Mouse (Mus musculus) adrenal gland, adult 8-10 months (tissue): ENCODE measurements around the gene Olfr1129. TPM values are rescaled to one million over a fixed set of nuclear protein-coding genes. Genes with fewer than 3 reads are reported as not detected.
"Not testable (repeated sequence)": the region's sequence is repeated elsewhere in the genome, so short reads cannot be mapped to it uniquely, and the experiment has no call there.

Experiments
- DNase-seq: peaks from one replicate; pipeline ENCODE4 v3.0.0; 2022
- total RNA-seq, 4 experiments: library from RNA; stranded (reverse); gene quantifications; 2 replicates each; pipeline ENCODE4 v1.2.4; 2022

Olfr1129 gene
- not detected for total RNA-seq

- not testable (repeated sequence) for DNase-seq
Observed at GRCm38 (mm10) chr2:87573602-87574001, at the start of gene Olfr1129. TSS of gene Olfr1129 (plus strand) at chr2:87573902.

- DNase-seq, result not testable (repeated sequence)
Observed at GRCm38 (mm10) chr2:87525899-87526616, 47.6 kb upstream of the Olfr1129 start.

- no peak for DNase-seq
Observed at GRCm38 (mm10) chr2:87531496-87531895, 42.2 kb upstream of the Olfr1129 start, which contains the start of gene Olfr153. TSS of gene Olfr153 (plus strand) at chr2:87531796.

GRCm38 (mm10) chr2:87534826-87535225 lies 38.9 kb upstream of the Olfr1129 start:
- DNase-seq, result no peak

GRCm38 (mm10) chr2:87545442-87545841 lies 28.3 kb upstream of the Olfr1129 start, which contains the start of gene Olfr1128:
TSS of gene Olfr1128 (minus strand) at chr2:87545542.
- no peak for DNase-seq

GRCm38 (mm10) chr2:87605912-87606311 lies 32.2 kb downstream of the Olfr1129 start, which contains the start of gene Olfr1130:
TSS of gene Olfr1130 (plus strand) at chr2:87606212.
- not testable (repeated sequence) for DNase-seq

GRCm38 (mm10) chr2:87626804-87627203 lies 53.1 kb downstream of the Olfr1129 start, which contains the start of gene Olfr1131:
TSS of gene Olfr1131 (plus strand) at chr2:87627104.
- DNase-seq, result no peak

Other genes with a start within 250 kb of the Olfr1129 start
- gene Olfr1120, start 219.1 kb upstream of the Olfr1129 start, total RNA-seq, result not detected
- gene Olfr1121, start 204.0 kb upstream of the Olfr1129 start, total RNA-seq, result not detected
- under 1 TPM in 1 of 4 experiments, not detected in 3; 0.12 TPM for gene Olfr1122, start 188.1 kb upstream of the Olfr1129 start, total RNA-seq
- not detected for gene Olfr1123, start 157.3 kb upstream of the Olfr1129 start, total RNA-seq
- gene Olfr1124, start 143.6 kb upstream of the Olfr1129 start, total RNA-seq, result not detected
- not detected for gene Olfr1126, start 119.9 kb upstream of the Olfr1129 start, total RNA-seq
- gene Pramel7, start 76.8 kb upstream of the Olfr1129 start, total RNA-seq, result not detected
- not detected for gene Pramel6, start 67.3 kb upstream of the Olfr1129 start, total RNA-seq
- not detected for gene Olfr153, start 42.1 kb upstream of the Olfr1129 start, total RNA-seq
- not detected for gene Olfr1128, start 28.4 kb upstream of the Olfr1129 start, total RNA-seq
- not detected for gene Olfr1130, start 32.3 kb downstream of the Olfr1129 start, total RNA-seq
- not detected for gene Olfr1131, start 53.2 kb downstream of the Olfr1129 start, total RNA-seq
- not detected for gene Olfr1132, start 63.6 kb downstream of the Olfr1129 start, total RNA-seq
- gene Olfr1133, start 73.5 kb downstream of the Olfr1129 start, total RNA-seq, result not detected
- gene Olfr1134, start 84.6 kb downstream of the Olfr1129 start, total RNA-seq, result not detected
- gene Olfr1135, start 99.8 kb downstream of the Olfr1129 start, total RNA-seq, result not detected
- gene Olfr1136, start 120.0 kb downstream of the Olfr1129 start, total RNA-seq, result not detected
- not detected for gene Olfr1137, start 139.3 kb downstream of the Olfr1129 start, total RNA-seq
- not detected for gene Olfr1138, start 166.1 kb downstream of the Olfr1129 start, total RNA-seq
- gene Olfr1140, start 169.8 kb downstream of the Olfr1129 start, total RNA-seq, result not detected
- gene Olfr1141, start 180.1 kb downstream of the Olfr1129 start, total RNA-seq, result not detected
- gene Olfr152, start 205.6 kb downstream of the Olfr1129 start, total RNA-seq, result not detected
- not detected for gene Olfr1143, start 226.7 kb downstream of the Olfr1129 start, total RNA-seq
- gene Olfr1145, start 235.9 kb downstream of the Olfr1129 start, total RNA-seq, result not detected